Mouse (Mus musculus) liver, embryonic 15.5 days (tissue): ENCODE data around the gene Mgat5. TPM values are rescaled to one million over a fixed set of nuclear protein-coding genes. Genes with fewer than 3 reads are reported as not detected.

Experiments
- ATAC-seq: fragments of 200-750 bp; cut with Nextera tagmentation; 2 replicates; pipeline ENCODE4 v1.8.0; 2017; ENCODE audit warnings: moderate number of reproducible peaks, mild to moderate bottlenecking, moderate library complexity; ENCODE audit not compliant: insufficient read depth
- H3K27ac ChIP-seq: fragments of 300-500 bp; sonication (generic); replicated peaks from 2 replicates; pipeline ENCODE4 v1.5.1; 2015; ENCODE audit warnings: mild to moderate bottlenecking, inconsistent platforms
- H3K27me3 ChIP-seq: fragments of 300-500 bp; sonication (generic); 2 replicates; pipeline ENCODE4 v1.6.1; 2015; ENCODE audit warnings: mild to moderate bottlenecking, inconsistent platforms
- H3K36me3 ChIP-seq: fragments of 300-500 bp; sonication (generic); replicated peaks from 2 replicates; pipeline ENCODE4 v1.6.1; 2015; ENCODE audit warnings: moderate library complexity, mild to moderate bottlenecking, inconsistent platforms
- H3K4me1 ChIP-seq: fragments of 300-500 bp; sonication (generic); replicated peaks from 2 replicates; pipeline ENCODE4 v1.6.1; 2015; ENCODE audit warnings: inconsistent platforms
- H3K4me2 ChIP-seq: fragments of 300-500 bp; sonication (generic); 2 replicates; pipeline ENCODE4 v1.6.1; 2015; ENCODE audit warnings: moderate library complexity, mild to moderate bottlenecking, inconsistent platforms
- H3K4me3 ChIP-seq: fragments of 300-500 bp; sonication (generic); replicated peaks from 2 replicates; pipeline ENCODE4 v1.5.1; 2015; ENCODE audit warnings: mild to moderate bottlenecking, inconsistent platforms
- H3K9ac ChIP-seq: fragments of 300-500 bp; sonication (generic); 2 replicates; pipeline ENCODE4 v1.6.1; 2015; ENCODE audit warnings: moderate library complexity, mild to moderate bottlenecking, inconsistent platforms
- H3K9me3 ChIP-seq: fragments of 300-500 bp; sonication (generic); replicated peaks from 2 replicates; pipeline ENCODE4 v1.6.1; 2016; ENCODE audit warnings: inconsistent platforms
- WGBS: fragments of 180-500 bp; shearing (Covaris S2); methylation state at CpG from one replicate; pipeline ENCODE4 v1.1.7; 2015; ENCODE audit warnings: mixed read lengths; ENCODE audit not compliant: insufficient replicate concordance; 5-methylcytosine and 5-hydroxymethylcytosine counted together
- polyA plus RNA-seq: library from polyadenylated mRNA; unstranded; fragments of >200 nt; fragmentation: Nextera tagmentation; extraction: Ambion mirVana; gene quantifications from 2 replicates; pipeline ENCODE4 v1.2.1, GENCODE M21; 2015

The Mgat5 gene
- polyA plus RNA-seq, 1 experiment from 2014 or later = 0.68 TPM

GRCm38 (mm10) chr1:127396569-127397349 is 191.9 kb downstream of the Mgat5 start:
- no peaks in the 10 kb centered on the region for H3K27me3 ChIP-seq
- WGBS = 57% methylated on average over 12 of the region's 12 CpGs
- no peak overlapping the region for H3K4me3 ChIP-seq
- no peaks in the 10 kb centered on the region for H3K36me3 ChIP-seq
- H3K27ac ChIP-seq = no peak overlapping the region
- no peak for ATAC-seq
- 0 out of 2 replicates have a peak overlapping the region, but pooled peaks have one; percentile 7 for H3K4me2 ChIP-seq
- no peaks in the 10 kb centered on the region for H3K9me3 ChIP-seq
- H3K4me1 ChIP-seq = no peaks in the 10 kb centered on the region; the same call in 1 of the 2 replicates
- no peak overlapping the region for H3K9ac ChIP-seq

- Histone ChIP-seq H3K27me3 (no peaks in the 10 kb centered on the region), H3K4me3 (no peak overlapping the region), H3K9me3 (no peaks in the 10 kb centered on the region), H3K27ac (no peak overlapping the region), H3K4me1 (no peaks in the 10 kb centered on the region; the same call in 1 of the 2 replicates), H3K4me2 (0 out of 2 replicates have a peak overlapping the region, but pooled peaks have one; percentile 7), H3K36me3 (no peaks in the 10 kb centered on the region), H3K9ac (no peak overlapping the region)
- no peak for ATAC-seq
- 71% methylated on average over 13 of the region's 13 CpGs for WGBS
These were observed 192.6 kb downstream of the Mgat5 start for GRCm38 (mm10) chr1:127397396-127397795.

- Histone ChIP-seq H3K27me3 (no peaks in the 10 kb centered on the region), H3K9ac (no peak overlapping the region), H3K9me3 (no peaks in the 10 kb centered on the region), H3K4me3 (no peak overlapping the region), H3K4me2 (no peak overlapping the region), H3K27ac (no peak overlapping the region), H3K36me3 (no peaks in the 10 kb centered on the region), H3K4me1 (no peaks in the 10 kb centered on the region; the same call in 1 of the 2 replicates)
- WGBS = 71% methylated on average over 5 of the region's 5 CpGs
- ATAC-seq = no peak
These were observed 193.4 kb downstream of the Mgat5 start for GRCm38 (mm10) chr1:127398186-127398585.

- WGBS = 67% methylated on average over 2 of the region's 2 CpGs
These were observed 195.4 kb downstream of the Mgat5 start for GRCm38 (mm10) chr1:127400198-127400597.

GRCm38 (mm10) chr1:127400666-127401065 is 195.9 kb downstream of the Mgat5 start:
- Histone ChIP-seq H3K4me3 (no peak overlapping the region), H3K4me2 (no peak overlapping the region), H3K27me3 (no peaks in the 10 kb centered on the region), H3K4me1 (no peaks in the 10 kb centered on the region; the same call in 1 of the 2 replicates), H3K27ac (no peak overlapping the region), H3K9me3 (no peaks in the 10 kb centered on the region), H3K9ac (no peak overlapping the region), H3K36me3 (no peaks in the 10 kb centered on the region)
- WGBS = 71% methylated on average over 6 of the region's 6 CpGs
- no peak for ATAC-seq

More at GRCm38 (mm10) chr1:127400198-127400597, 195.4 kb downstream of the Mgat5 start:
- no peak overlapping the region for H3K9ac ChIP-seq
- H3K4me3 ChIP-seq = no peak overlapping the region
- no peaks in the 10 kb centered on the region for H3K36me3 ChIP-seq
- H3K27ac ChIP-seq = no peak overlapping the region
- H3K27me3 ChIP-seq = no peaks in the 10 kb centered on the region
- H3K4me2 ChIP-seq = no peak overlapping the region
- no peak for ATAC-seq
- H3K9me3 ChIP-seq = no peaks in the 10 kb centered on the region
- no peaks in the 10 kb centered on the region; the same call in 1 of the 2 replicates for H3K4me1 ChIP-seq

- H3K9ac ChIP-seq = no peak overlapping the region
- H3K36me3 ChIP-seq = no peaks in the 10 kb centered on the region
- H3K4me2 ChIP-seq = no peak overlapping the region
- H3K9me3 ChIP-seq = no peaks in the 10 kb centered on the region
- no peaks in the 10 kb centered on the region; the same call in 1 of the 2 replicates for H3K4me1 ChIP-seq
- no peaks in the 10 kb centered on the region for H3K27me3 ChIP-seq
- no peak overlapping the region for H3K27ac ChIP-seq
- H3K4me3 ChIP-seq = no peak overlapping the region
- no peak for ATAC-seq
- WGBS = 59% methylated on average over 3 of the region's 3 CpGs
These were observed 199.8 kb downstream of the Mgat5 start for GRCm38 (mm10) chr1:127404655-127405054.

- no peak for ATAC-seq
- Histone ChIP-seq H3K4me2 (no peak overlapping the region), H3K27me3 (no peaks in the 10 kb centered on the region), H3K36me3 (no peaks in the 10 kb centered on the region), H3K27ac (no peak overlapping the region), H3K4me1 (no peaks in the 10 kb centered on the region; the same call in 1 of the 2 replicates), H3K9ac (no peak overlapping the region), H3K9me3 (no peaks in the 10 kb centered on the region), H3K4me3 (no peak overlapping the region)
- 41% methylated on average over 2 of the region's 2 CpGs for WGBS
These were observed 204.2 kb downstream of the Mgat5 start for GRCm38 (mm10) chr1:127408957-127409423.

GRCm38 (mm10) chr1:127409512-127409911 is 204.7 kb downstream of the Mgat5 start:
- Histone ChIP-seq H3K27me3 (no peaks in the 10 kb centered on the region), H3K4me3 (no peak overlapping the region), H3K9ac (no peak overlapping the region), H3K27ac (no peak overlapping the region), H3K4me1 (no peaks in the 10 kb centered on the region; the same call in 1 of the 2 replicates), H3K4me2 (no peak overlapping the region), H3K36me3 (no peaks in the 10 kb centered on the region), H3K9me3 (no peaks in the 10 kb centered on the region)
- 36% methylated on average over 5 of the region's 5 CpGs for WGBS
- no peak for ATAC-seq

- no peak overlapping the region for H3K9ac ChIP-seq
- no peaks in the 10 kb centered on the region for H3K27me3 ChIP-seq
- peaks cover 2% of the 10 kb centered on the region; the same call in 1 of the 2 replicates for H3K4me1 ChIP-seq
- no peaks in the 10 kb centered on the region for H3K36me3 ChIP-seq
- no peak overlapping the region for H3K27ac ChIP-seq
- 78% methylated on average over 7 of the region's 7 CpGs for WGBS
- ATAC-seq = no peak
- H3K4me2 ChIP-seq = no peak overlapping the region
- no peak overlapping the region for H3K4me3 ChIP-seq
- H3K9me3 ChIP-seq = no peaks in the 10 kb centered on the region
These were observed 209.7 kb downstream of the Mgat5 start for GRCm38 (mm10) chr1:127414500-127414899.

- Histone ChIP-seq H3K9ac (no peak overlapping the region), H3K4me3 (no peak overlapping the region), H3K4me2 (no peak overlapping the region), H3K4me1 (0 out of 2 replicates have a peak, but pooled peaks cover 2% of the 10 kb centered on the region), H3K27ac (no peak overlapping the region), H3K36me3 (no peaks in the 10 kb centered on the region), H3K9me3 (no peaks in the 10 kb centered on the region), H3K27me3 (no peaks in the 10 kb centered on the region)
- 61% methylated on average over 1 of the region's 1 CpGs for WGBS
- ATAC-seq = no peak
These were observed 211.1 kb downstream of the Mgat5 start for GRCm38 (mm10) chr1:127415896-127416295.

- no peak overlapping the region for H3K9ac ChIP-seq
- H3K9me3 ChIP-seq = no peaks in the 10 kb centered on the region
- no peak overlapping the region for H3K4me3 ChIP-seq
- WGBS = 64% methylated on average over 1 of the region's 1 CpGs
- no peaks in the 10 kb centered on the region for H3K36me3 ChIP-seq
- no peaks in the 10 kb centered on the region for H3K27me3 ChIP-seq
- no peak for ATAC-seq
- no peak overlapping the region for H3K4me2 ChIP-seq
- no peak overlapping the region for H3K27ac ChIP-seq
- H3K4me1 ChIP-seq = 0 out of 2 replicates have a peak, but pooled peaks cover 2% of the 10 kb centered on the region
These were observed 212.2 kb downstream of the Mgat5 start for GRCm38 (mm10) chr1:127416971-127417370.
